Mouse (Mus musculus): ENCODE data around the gene Wdcp. TPM values are rescaled to one million over a fixed set of nuclear protein-coding genes. Genes with fewer than 3 reads are reported as not detected.

Wdcp gene
- 6.1 and 7.8 TPM in 2 replicates for polyA plus RNA-seq (2012; rRNA removed)

DNA sequence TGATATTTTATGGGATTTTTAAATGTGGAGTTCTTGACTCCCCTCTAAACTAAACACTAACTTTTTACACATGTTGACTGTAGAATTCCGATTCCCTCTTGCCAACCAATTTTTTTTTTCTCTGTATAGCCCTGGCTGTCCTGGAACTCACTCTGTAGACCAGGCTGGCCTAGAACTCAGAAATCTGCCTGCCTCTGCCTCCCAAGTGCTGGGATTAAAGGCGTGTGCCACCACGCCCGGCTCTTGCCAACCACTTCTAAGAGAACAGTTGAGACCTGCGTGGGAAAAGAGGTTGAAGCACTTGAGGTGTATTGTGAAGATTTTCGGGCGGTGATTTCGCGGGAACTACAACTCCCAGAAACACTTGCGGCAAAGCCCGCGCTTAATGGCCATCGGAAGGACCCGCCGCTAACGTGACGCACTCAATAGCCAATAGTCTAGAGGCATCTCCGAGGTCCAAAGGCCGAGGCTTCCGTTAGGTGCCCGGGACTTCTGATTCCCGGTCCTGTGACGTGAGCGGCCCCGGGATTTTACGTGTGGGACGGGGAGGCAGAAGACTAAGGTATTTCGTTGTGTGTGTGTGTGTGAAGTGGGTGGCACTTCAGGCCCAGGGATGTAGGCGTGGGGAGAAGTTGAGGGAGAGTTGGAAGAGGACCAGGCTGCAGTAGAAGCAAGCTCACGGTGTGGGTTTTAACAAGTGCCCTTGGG lies at the start of gene Wdcp:
Gene Wdcp (plus strand): TSS at position 414 of the 708 bp plus-strand sequence.

GRCm38 (mm10) chr12:4817361-4818101 lies 25.6 kb upstream of the Wdcp start, which contains the start of gene Sf3b6:
Gene Sf3b6, plus strand, starts transcription at chr12:4817544.

DNA sequence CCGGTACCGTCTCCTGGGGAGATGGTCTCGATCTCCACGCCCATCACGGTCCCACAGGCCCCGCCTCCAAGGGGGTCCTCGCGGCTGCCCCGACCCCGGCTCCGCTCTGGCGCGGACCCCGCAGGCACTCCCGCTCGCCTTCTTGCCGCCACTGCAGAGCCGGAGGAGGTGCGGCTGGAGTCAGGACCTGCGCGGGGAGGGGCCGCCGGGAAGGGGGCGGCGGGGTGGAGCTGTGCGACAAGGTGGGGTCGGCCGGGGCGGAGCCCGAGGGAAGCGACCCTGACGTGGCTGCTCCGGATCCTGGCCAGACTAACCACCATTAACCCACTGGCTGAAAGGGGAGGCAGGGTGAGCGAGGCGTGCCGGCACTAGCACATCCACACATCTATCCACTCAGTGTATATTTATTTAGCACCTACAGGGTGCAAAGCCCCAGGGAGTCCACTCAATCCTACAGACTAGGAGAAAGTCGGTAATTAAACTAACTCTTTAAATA lies 1.7 kb upstream of the Wdcp start, which contains the start of gene Fkbp1b:
Gene Fkbp1b (minus strand): TSS at position 200 of the 496 bp plus-strand sequence.

DNA sequence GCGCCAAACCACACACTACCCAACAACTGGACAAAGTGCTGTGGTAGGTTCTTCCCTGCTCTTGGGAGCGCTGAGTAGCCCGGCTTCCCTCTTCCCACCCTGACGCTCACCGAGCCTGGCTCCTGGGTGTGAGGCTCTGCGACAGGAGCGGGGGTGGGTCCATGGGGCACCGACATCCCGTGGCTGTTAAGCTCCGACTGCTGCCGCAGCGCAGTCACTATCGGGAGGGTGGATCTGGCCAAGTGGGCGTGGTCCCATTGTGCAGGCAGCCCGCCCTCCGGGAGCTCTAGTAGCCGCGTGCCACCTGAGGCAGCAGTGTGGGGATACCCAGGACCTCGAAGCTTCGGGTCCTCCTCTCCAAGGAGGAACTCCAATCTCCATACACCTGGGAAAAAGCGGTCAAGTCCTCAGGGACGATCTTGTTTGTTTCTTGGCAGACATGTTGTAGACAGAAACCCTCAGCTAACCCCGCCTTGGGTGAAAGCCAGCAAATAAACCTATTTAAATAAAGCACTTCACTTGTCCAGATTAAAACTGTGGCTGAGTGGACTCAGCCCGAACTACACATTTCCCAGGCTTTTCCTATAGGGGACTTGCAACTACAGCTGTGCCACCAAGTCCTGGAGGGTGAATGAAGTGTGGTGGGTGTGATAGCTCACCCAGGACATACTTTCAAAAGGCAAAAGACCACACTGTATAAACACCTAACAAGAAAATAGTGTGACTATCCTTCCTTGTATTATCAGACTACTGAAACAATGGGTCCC lies 31.2 kb downstream of the Wdcp start, which contains the start of gene Mfsd2b:
Gene Mfsd2b (minus strand): TSS at position 199 of the 767 bp plus-strand sequence.

GRCm38 (mm10) chr12:4906951-4907906 lies 64.1 kb downstream of the Wdcp start, which contains the start of gene Ubxn2a:
Gene Ubxn2a, minus strand, starts transcription at chr12:4907705.

Other genes with a start within 250 kb of the Wdcp start
- gene Fam228a, start 104.9 kb upstream of the Wdcp start, polyA plus RNA-seq (2012; rRNA removed): 0.10 and 0.22 TPM in 2 replicates
- 0.19 and 1.1 TPM in 2 replicates for gene Pfn4, start 74.3 kb upstream of the Wdcp start, polyA plus RNA-seq (2012; rRNA removed)
- gene Fam228b, start 74.0 kb upstream of the Wdcp start, polyA plus RNA-seq (2012; rRNA removed): 1.2 and 2.0 TPM in 2 replicates
- 42.0 and 59.0 TPM in 2 replicates for gene Sf3b6, start 25.8 kb upstream of the Wdcp start, polyA plus RNA-seq (2012; rRNA removed)
- 5.3 TPM in 2 replicates for gene Fkbp1b, start 1.7 kb upstream of the Wdcp start, polyA plus RNA-seq (2012; rRNA removed)
- gene Mfsd2b, start 31.1 kb downstream of the Wdcp start, polyA plus RNA-seq (2012; rRNA removed): 0.78 and 1.4 TPM in 2 replicates
- 3.9 and 5.7 TPM in 2 replicates for gene Ubxn2a, start 64.4 kb downstream of the Wdcp start, polyA plus RNA-seq (2012; rRNA removed)
- 14.7 and 54.1 TPM in 2 replicates for gene Atad2b, start 74.0 kb downstream of the Wdcp start, polyA plus RNA-seq (2012; rRNA removed)